Mouse (Mus musculus): ENCODE results near the gene Gtf3c3.

Gtf3c3 gene

DNA sequence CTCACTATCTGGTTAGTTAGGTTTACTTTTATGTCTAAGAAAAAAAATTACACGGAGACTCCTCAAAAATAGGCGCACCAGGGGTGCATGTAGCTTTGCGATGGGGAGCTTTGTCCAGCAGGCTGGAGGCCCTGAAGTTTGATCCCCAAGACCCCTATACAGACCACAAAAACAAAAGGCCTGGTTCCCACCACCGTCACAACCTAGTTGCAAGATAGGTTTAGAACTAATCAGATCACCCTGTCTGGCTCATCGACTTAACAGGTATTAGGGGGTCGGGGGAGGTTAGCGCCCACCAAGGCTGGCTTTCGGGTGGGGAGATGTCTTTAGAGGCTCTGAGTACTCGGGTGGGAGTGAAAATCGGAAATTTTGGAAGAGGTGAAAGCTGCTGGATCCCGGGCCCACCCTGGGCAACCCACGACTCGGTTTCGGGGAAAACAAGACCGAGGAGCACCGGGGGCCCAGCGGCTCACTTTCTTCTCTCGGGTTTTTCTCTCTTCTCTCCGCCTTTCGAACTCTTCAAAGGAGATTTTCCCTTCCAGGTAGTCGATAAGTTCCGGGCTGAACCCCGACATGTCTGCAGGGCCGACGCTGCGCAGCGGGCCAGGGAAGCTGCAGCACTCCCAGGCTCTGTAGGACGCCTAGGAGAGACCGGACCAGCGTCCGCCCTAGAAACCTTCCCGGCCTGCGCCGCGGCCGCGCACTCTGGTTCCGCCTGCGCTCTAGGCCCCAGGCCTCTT is at the start of gene Gtf3c3:
Gene Gtf3c3, minus strand, starts transcription at position 632 of the 740 bp plus-strand sequence.
- peak; percentile 74 for DNase-seq (ENCODE audit: low spot score)

DNA sequence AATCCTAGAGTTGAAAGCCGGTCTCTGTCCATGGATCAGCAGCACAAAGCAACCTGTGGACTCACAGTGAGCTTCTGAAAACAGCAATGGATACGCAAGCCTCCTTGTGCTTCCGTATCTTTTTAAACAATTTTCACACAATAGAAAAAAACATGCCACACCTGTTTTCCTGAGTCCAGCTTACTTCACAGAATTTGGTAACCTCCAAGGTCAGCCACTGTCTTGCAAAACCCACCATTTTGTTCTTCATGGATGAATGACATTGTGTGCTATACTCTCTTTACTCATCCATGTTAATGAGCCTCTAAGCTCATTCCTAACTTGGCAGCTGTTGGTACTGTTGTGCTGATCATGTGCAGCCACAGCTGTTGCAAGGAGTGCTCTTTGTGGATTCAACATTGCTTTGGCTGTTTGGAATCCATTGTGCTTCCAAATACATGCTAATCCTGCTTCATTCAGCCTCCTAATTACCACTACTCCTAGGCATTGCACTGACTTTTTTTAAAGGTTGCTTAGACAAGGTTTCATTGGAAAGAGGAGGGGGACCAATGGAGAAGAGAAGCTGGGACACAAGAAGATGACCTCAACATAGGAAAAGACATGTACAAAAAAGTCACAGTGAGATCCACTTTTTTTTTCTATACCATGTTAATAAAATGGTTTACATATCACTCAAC is 46.1 kb upstream of the Gtf3c3 start:
- DNase-seq (ENCODE audit: low spot score), result no peak

DNA sequence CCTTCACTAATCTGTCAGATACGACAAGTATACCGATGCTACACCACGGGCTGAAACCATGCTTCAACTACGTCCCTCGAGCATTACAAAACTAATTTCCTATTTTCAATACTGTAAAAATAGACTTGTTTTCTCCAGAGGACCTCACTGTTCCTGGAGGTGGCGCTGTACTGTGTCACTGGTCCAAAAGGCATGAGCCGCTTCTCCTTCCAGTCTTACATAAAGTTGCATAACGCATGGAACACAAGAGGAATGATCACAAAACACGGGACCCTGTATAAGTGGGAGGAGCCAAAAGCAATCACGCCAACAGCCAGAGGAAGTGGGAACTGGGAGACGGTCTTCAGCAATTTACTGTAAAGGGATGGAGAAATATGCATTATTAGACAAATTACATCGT is 41.7 kb upstream of the Gtf3c3 start:
- DNase-seq (ENCODE audit: low spot score), result no peak

DNA sequence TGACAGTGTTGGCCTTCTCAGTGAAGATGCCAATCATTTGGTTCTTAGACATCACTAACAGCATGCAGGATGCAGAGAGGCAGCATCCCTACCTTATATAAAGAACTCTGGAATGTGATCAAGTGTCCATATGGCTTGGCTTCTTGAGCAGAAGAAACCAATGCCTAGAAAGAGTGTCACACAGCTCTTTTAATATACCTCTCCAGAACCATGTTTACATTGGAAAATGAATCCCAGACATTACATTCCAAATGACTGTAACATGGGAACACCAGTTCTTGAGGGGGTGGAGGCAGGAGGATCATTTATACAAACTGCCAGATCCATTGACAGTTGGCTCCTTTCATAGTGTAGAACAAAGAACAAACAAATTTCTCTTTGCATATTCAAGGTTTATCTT is 29.9 kb upstream of the Gtf3c3 start:
- peak; percentile 24 for DNase-seq (ENCODE audit: low spot score)

DNA sequence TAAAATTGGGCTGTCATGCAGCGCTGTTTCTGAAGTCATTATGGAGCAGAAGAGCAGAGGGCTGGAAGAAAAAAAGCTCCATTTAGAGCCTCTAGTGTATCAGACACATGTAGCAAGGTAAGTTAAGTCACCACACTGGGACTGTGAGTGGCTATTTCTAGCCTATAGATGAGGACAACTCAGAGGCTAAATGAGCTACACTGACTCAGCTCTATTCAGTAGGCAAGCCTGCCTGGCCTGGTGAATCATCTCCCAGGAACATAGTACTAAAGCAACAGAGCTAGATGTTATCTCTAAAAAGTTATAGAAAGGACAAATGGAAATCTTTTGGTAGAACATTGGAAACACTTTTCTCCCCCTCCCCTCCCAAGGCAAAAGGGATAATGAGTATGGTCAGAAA is 28.6 kb upstream of the Gtf3c3 start:
- DNase-seq (ENCODE audit: low spot score), result no peak

DNA sequence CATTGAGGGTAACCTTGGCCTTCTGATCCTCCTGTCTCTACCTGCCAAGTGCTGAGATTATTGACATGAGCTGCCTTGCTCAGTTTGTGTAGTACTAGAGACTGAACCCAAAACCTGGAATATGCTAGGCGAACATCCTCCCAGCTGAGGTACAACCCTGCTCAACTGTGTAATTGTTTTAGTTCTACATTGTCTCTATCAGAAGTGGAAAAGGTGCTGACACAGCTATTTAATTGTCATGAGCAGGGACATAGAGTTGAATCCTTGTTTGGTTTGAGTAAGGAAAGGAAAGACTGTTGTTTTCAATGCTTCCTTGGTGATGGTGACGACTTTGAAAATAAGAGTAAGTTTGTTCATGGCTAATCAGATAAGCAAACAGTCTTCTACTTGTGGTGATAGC is 13.3 kb upstream of the Gtf3c3 start:
- DNase-seq (ENCODE audit: low spot score), result no peak

- DNase-seq (ENCODE audit: low spot score), result no peak
These were observed 10.1 kb upstream of the Gtf3c3 start for GRCm38 (mm10) chr1:54448833-54449232.

GRCm38 (mm10) chr1:54443641-54444040 is 4.9 kb upstream of the Gtf3c3 start:
- DNase-seq (ENCODE audit: low spot score), result no peak

DNA sequence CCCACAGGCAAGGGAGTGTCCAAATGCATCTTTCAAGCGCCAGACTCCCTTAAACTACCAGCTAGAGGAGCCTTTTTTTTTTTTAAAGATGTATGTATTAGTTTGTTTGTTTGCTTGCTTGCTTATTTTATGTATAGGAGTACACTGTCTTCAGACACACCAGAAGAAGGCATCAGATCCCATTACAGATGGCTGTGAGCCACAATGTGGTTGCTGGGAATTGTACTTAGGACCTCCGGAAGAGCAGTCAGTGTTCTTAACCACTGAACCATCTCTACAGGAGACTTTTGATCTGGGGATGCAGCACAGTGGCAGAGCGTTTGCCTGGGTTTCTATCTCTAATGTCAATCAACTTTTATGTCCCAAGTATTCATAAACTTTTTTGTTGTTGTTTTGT is 307 bp upstream of the Gtf3c3 start:
- no peak for DNase-seq (ENCODE audit: low spot score)

DNA sequence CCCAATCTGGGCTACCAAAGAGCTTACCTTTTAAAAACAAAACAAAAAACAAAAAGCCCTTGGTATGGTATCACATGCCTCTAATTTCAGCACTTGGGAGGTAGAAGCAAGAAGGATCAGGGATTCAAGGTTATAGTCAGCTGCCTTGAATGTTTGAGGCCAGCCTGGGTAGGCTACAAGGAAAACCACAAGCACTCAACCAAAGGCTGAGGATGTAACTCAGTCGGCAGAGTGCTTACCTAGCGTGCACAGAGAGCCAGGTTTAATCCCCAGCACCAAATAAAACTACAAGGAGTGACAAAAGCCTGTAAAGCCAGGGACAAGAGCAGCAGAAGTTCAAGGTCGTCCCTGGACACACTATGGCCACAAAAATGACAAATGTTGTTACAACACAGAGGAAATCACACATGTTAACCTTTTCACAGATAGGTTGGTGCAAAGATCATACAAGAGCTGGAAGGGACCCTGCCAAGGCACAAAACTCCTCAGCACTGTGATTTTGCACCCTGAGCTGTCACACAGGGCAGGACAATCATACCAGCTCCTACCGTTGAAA is 16.5 kb downstream of the Gtf3c3 start:
- no peak for DNase-seq (ENCODE audit: low spot score)

- DNase-seq (ENCODE audit: low spot score), result no peak
These were observed 17.1 kb downstream of the Gtf3c3 start for GRCm38 (mm10) chr1:54421670-54422069.

- DNase-seq (ENCODE audit: low spot score), result no peak
These were observed 36.0 kb downstream of the Gtf3c3 start for GRCm38 (mm10) chr1:54402736-54403135.

GRCm38 (mm10) chr1:54384221-54384620 is 54.5 kb downstream of the Gtf3c3 start:
- no peak for DNase-seq (ENCODE audit: low spot score)

- peak; percentile 69 for DNase-seq (ENCODE audit: low spot score)
These were observed 57.5 kb downstream of the Gtf3c3 start for GRCm38 (mm10) chr1:54380978-54381914.

DNA sequence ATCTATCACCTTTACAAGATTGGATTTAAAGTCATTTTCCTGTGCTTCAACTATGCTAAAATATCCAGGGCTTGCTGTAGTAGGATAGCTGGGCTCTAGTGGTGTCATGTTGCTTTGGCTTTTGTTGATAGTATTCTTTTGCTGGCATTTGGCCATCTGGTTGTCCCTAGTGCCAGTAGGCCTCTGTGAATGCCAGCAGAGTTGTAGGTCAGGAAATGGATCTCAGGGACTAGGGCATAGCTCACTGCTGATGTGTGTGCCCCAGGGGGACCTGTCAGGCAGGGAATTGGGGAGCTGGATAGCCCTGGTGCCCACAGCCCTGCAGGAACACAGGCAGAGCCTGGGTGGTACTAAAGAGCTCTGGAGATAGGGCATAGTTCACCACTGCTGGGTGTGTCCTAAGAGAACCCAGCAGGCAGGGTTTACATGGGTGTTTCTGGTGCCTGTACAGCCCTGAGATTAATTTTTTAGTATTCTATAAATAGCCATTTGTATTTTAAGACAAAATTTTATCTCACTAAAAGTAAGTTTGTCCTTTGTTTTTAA is 61.2 kb downstream of the Gtf3c3 start:
- no peak for DNase-seq (ENCODE audit: low spot score)

- no peak for DNase-seq (ENCODE audit: low spot score)
These were observed 82.2 kb downstream of the Gtf3c3 start for GRCm38 (mm10) chr1:54356566-54356965.

DNA sequence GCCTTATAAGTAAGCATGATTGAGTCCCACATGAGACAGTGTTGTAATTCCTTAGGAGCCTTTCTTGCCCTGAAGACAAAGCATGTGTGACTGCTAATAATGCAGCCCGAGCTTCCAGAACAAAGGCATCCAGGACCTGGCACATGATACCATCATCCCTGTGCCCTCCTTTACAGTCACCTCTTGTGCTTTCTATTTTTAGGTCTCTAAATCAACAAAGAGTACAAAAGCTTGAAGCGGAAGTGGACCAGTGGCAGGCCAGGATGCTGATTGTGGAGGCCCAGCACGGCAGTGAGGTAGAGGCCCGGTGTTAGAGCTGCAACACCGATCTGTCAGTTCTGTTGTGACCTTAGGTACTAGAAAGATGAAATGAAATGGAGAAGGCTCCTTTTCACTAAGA is 83.3 kb downstream of the Gtf3c3 start:
- DNase-seq (ENCODE audit: low spot score), result no peak

GRCm38 (mm10) chr1:54354786-54355185 is 84.0 kb downstream of the Gtf3c3 start:
- no peak for DNase-seq (ENCODE audit: low spot score)
